Mouse (Mus musculus) cortical plate, adult 2 months (tissue): ENCODE data around the gene Cd53. TPM values are rescaled to one million over a fixed set of nuclear protein-coding genes. Genes with fewer than 3 reads are reported as not detected.

Source experiments
- H3K27ac ChIP-seq: fragments of 200-500 bp; 2 replicates; pipeline ENCODE4 v1.5.1; 2012; ENCODE audit warnings: low read length, control low read depth, inconsistent platforms; ENCODE audit not compliant: insufficient read depth
- H3K4me1 ChIP-seq: fragments of 200-500 bp; 2 replicates; pipeline ENCODE4 v1.6.1; 2011; ENCODE audit warnings: low read length; ENCODE audit not compliant: control insufficient read depth, insufficient read depth
- H3K4me3 ChIP-seq: fragments of 200-500 bp; 2 replicates; pipeline ENCODE4 v1.5.1; 2011; ENCODE audit warnings: mild to moderate bottlenecking, low read length, control low read depth; ENCODE audit not compliant: insufficient read depth
- CTCF ChIP-seq: fragments of 200-500 bp; IDR thresholded peaks from 2 replicates; pipeline ENCODE4 v1.5.1; 2011; ENCODE audit warnings: mild to moderate bottlenecking, control low read depth, low read length; ENCODE audit not compliant: insufficient read depth; ENCODE audit errors: extremely low read depth
- POLR2A ChIP-seq: fragments of 200-500 bp; IDR thresholded peaks from 2 replicates; pipeline ENCODE4 v1.6.1; 2011; ENCODE audit warnings: mild to moderate bottlenecking, low read length, control low read depth; ENCODE audit not compliant: insufficient read depth; ENCODE audit errors: extremely low read depth
- polyA plus RNA-seq: library from polyadenylated mRNA; depleted of rRNA; stranded (reverse); fragments of >200 nt; gene quantifications from 2 replicates; pipeline ENCODE4 v1.2.3, GENCODE M21; 2012; rRNA removed

The Cd53 gene
- 11.1 and 11.2 TPM in 2 replicates for polyA plus RNA-seq

GRCm38 (mm10) chr3:106789930-106790329 lies at the start of gene Cd53:
Cd53 (minus strand) TSS chr3:106790149.
- no peak for TF ChIP-seq CTCF
- no peak for TF ChIP-seq POLR2A
- Histone ChIP-seq H3K4me3 (no peak within 1 kb of the TSS), H3K4me1 (no peaks in the 10 kb centered on the region), H3K27ac (no peak within 1 kb of the TSS)

GRCm38 (mm10) chr3:106832107-106832506 lies 42.2 kb upstream of the Cd53 start:
- no peaks in the 10 kb centered on the region for H3K4me1 ChIP-seq
- TF ChIP-seq CTCF (no peak), POLR2A (no peak)
- no peak overlapping the region for H3K27ac ChIP-seq
- no peak overlapping the region for H3K4me3 ChIP-seq

GRCm38 (mm10) chr3:106826187-106826586 lies 36.2 kb upstream of the Cd53 start, which contains the start of gene Olfr266:
Olfr266 (minus strand) TSS chr3:106826287.
- TF ChIP-seq POLR2A (no peak), CTCF (no peak)
- no peak within 1 kb of the TSS for H3K4me3 ChIP-seq
- H3K4me1 ChIP-seq, result no peaks in the 10 kb centered on the region
- no peak within 1 kb of the TSS for H3K27ac ChIP-seq

GRCm38 (mm10) chr3:106817676-106818075 lies 27.7 kb upstream of the Cd53 start:
- TF ChIP-seq POLR2A, result no peak
- TF ChIP-seq CTCF, result no peak
- no peaks in the 10 kb centered on the region for H3K4me1 ChIP-seq
- no peak overlapping the region for H3K27ac ChIP-seq
- H3K4me3 ChIP-seq, result no peak overlapping the region

GRCm38 (mm10) chr3:106808972-106809695 lies 19.2 kb upstream of the Cd53 start:
- TF ChIP-seq CTCF, result no peak
- no peak for TF ChIP-seq POLR2A
- no peak overlapping the region for H3K4me3 ChIP-seq
- H3K27ac ChIP-seq, result no peak overlapping the region
- H3K4me1 ChIP-seq, result no peaks in the 10 kb centered on the region

GRCm38 (mm10) chr3:106798079-106798478 lies 8.1 kb upstream of the Cd53 start:
- Histone ChIP-seq H3K4me1 (no peaks in the 10 kb centered on the region), H3K27ac (no peak overlapping the region), H3K4me3 (no peak overlapping the region)
- no peak for TF ChIP-seq POLR2A
- no peak for TF ChIP-seq CTCF

GRCm38 (mm10) chr3:106788440-106788887 lies 1.5 kb downstream of the Cd53 start:
- H3K27ac ChIP-seq, result no peak overlapping the region
- TF ChIP-seq CTCF (no peak), POLR2A (no peak)
- no peaks in the 10 kb centered on the region for H3K4me1 ChIP-seq
- no peak overlapping the region for H3K4me3 ChIP-seq

GRCm38 (mm10) chr3:106787972-106788371 lies 2.0 kb downstream of the Cd53 start:
- no peak for TF ChIP-seq POLR2A
- TF ChIP-seq CTCF, result no peak
- Histone ChIP-seq H3K27ac (no peak overlapping the region), H3K4me1 (no peaks in the 10 kb centered on the region), H3K4me3 (no peak overlapping the region)

GRCm38 (mm10) chr3:106785130-106785529 lies 4.8 kb downstream of the Cd53 start:
- Histone ChIP-seq H3K4me3 (no peak overlapping the region), H3K27ac (no peak overlapping the region), H3K4me1 (no peaks in the 10 kb centered on the region)
- no peak for TF ChIP-seq CTCF
- no peak for TF ChIP-seq POLR2A

- H3K4me1 ChIP-seq, result no peaks in the 10 kb centered on the region
- H3K4me3 ChIP-seq, result no peak overlapping the region
- no peak for TF ChIP-seq CTCF
- no peak for TF ChIP-seq POLR2A
- H3K27ac ChIP-seq, result no peak overlapping the region
These were observed 18.1 kb downstream of the Cd53 start for GRCm38 (mm10) chr3:106771834-106772233.
